Mouse (Mus musculus): ENCODE measurements around the gene Hist1h2bc. TPM values are rescaled to one million over a fixed set of nuclear protein-coding genes. Genes with fewer than 3 reads are reported as not detected.

The Hist1h2bc gene
- polyA plus RNA-seq, 1 experiment, result 203 TPM

GRCm38 (mm10) chr13:23737091-23737490 is 53.1 kb downstream of the Hist1h2bc start:
- DNase-seq (ENCODE audit: low spot score), result no peak

GRCm38 (mm10) chr13:23738041-23738440 is 54.0 kb downstream of the Hist1h2bc start:
- no peak for DNase-seq (ENCODE audit: low spot score)

- peak; percentile 94 for DNase-seq (ENCODE audit: low spot score)
These were observed 54.7 kb downstream of the Hist1h2bc start, which contains the start of gene Hist1h1c for GRCm38 (mm10) chr13:23738677-23739068. Gene Hist1h1c, plus strand, starts transcription at chr13:23738808.

- peak; percentile 84 for DNase-seq (ENCODE audit: low spot score)
These were observed 55.3 kb downstream of the Hist1h2bc start for GRCm38 (mm10) chr13:23739069-23739921.

- DNase-seq (ENCODE audit: low spot score), result no peak
These were observed 55.9 kb downstream of the Hist1h2bc start for GRCm38 (mm10) chr13:23739922-23740252.

DNA sequence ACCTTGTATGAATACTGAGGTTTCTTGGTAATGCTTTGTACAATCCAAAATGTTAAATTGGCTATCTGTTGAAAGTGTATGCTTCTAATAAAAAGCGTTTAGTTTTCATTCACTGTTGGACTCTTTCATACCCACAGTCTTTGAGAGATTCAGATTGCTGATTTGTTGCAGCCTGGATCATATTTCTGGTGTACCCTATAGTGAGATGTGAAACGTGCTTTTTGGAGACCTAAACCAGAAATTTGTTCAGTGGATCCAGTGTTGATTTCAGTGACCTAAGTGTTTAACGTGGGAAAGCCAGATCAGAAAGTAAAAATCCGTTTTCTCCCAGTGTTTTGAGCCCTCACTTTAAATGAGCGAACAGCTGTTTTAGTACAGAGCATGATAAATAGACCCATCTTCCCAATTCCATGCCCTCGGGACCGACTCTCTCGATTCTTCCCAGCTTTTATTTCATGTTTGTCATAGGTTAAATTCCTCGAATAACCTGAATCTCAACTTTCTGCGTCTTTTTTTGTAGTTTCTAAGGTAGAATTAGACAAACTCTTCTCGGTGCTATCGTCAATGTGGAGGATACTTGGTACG is 56.3 kb downstream of the Hist1h2bc start:
- DNase-seq (ENCODE audit: low spot score), result no peak

- no peak for DNase-seq (ENCODE audit: low spot score)
These were observed 56.9 kb downstream of the Hist1h2bc start for GRCm38 (mm10) chr13:23740910-23741309.

GRCm38 (mm10) chr13:23742007-23742406 is 58.0 kb downstream of the Hist1h2bc start:
- no peak for DNase-seq (ENCODE audit: low spot score)

Other genes with a start within 250 kb of the Hist1h2bc start
- gene Btn1a1, start 218.3 kb upstream of the Hist1h2bc start, polyA plus RNA-seq (2012; rRNA removed), result not detected in 2 replicates
- 0.04 TPM in 1 of 2 replicates, not detected in the other for gene Btn2a2, start 195.3 kb upstream of the Hist1h2bc start, polyA plus RNA-seq (2012; rRNA removed)
- gene Hist1h4h, start 153.1 kb upstream of the Hist1h2bc start, polyA plus RNA-seq (2012; rRNA removed), result 27.8 and 30.5 TPM in 2 replicates
- gene Hist1h2af, start 150.3 kb upstream of the Hist1h2bc start, polyA plus RNA-seq (2012; rRNA removed), result 1.3 and 5.2 TPM in 2 replicates
- gene Hist1h3g, start 148.8 kb upstream of the Hist1h2bc start, polyA plus RNA-seq (2012; rRNA removed), result 0.40 and 0.90 TPM in 2 replicates
- gene Hist1h2bh, start 140.8 kb upstream of the Hist1h2bc start, polyA plus RNA-seq (2012; rRNA removed), result 0.60 and 0.69 TPM in 2 replicates
- 0.44 and 0.78 TPM in 2 replicates for gene Hist1h3f, start 140.1 kb upstream of the Hist1h2bc start, polyA plus RNA-seq (2012; rRNA removed)
- 0.26 and 0.78 TPM in 2 replicates for gene Hist1h4f, start 132.6 kb upstream of the Hist1h2bc start, polyA plus RNA-seq (2012; rRNA removed)
- gene Hist1h1d, start 130.9 kb upstream of the Hist1h2bc start, polyA plus RNA-seq (2012; rRNA removed), result 0.62 and 0.90 TPM in 2 replicates
- gene Hist1h3e, start 121.8 kb upstream of the Hist1h2bc start, polyA plus RNA-seq (2012; rRNA removed), result 0.83 and 1.6 TPM in 2 replicates
- 0.15 and 0.53 TPM in 2 replicates for gene Hist1h2ae, start 113.0 kb upstream of the Hist1h2bc start, polyA plus RNA-seq (2012; rRNA removed)
- 7.4 and 9.9 TPM in 2 replicates for gene Hist1h2bg, start 112.8 kb upstream of the Hist1h2bc start, polyA plus RNA-seq (2012; rRNA removed)
- gene Hist1h2bf, start 110.0 kb upstream of the Hist1h2bc start, polyA plus RNA-seq (2012; rRNA removed), result 0.75 TPM in 1 of 2 replicates, not detected in the other
- gene Hist1h2ad, start 109.8 kb upstream of the Hist1h2bc start, polyA plus RNA-seq (2012; rRNA removed), result 1.6 and 1.9 TPM in 2 replicates
- 2.5 and 2.6 TPM in 2 replicates for gene Hist1h3d, start 108.4 kb upstream of the Hist1h2bc start, polyA plus RNA-seq (2012; rRNA removed)
- 0.47 and 3.4 TPM in 2 replicates for gene Hist1h4d, start 102.6 kb upstream of the Hist1h2bc start, polyA plus RNA-seq (2012; rRNA removed)
- gene Hist1h2be, start 63.1 kb upstream of the Hist1h2bc start, polyA plus RNA-seq (2012; rRNA removed), result 2.6 and 3.4 TPM in 2 replicates
- 1.1 and 2.4 TPM in 2 replicates for gene Hist1h1e, start 61.6 kb upstream of the Hist1h2bc start, polyA plus RNA-seq (2012; rRNA removed)
- gene Hist1h2ac, start 251 bp upstream of the Hist1h2bc start, polyA plus RNA-seq (2012; rRNA removed), result 0.45 and 0.86 TPM in 2 replicates
- gene Hist1h1t, start 11.6 kb downstream of the Hist1h2bc start, polyA plus RNA-seq (2012; rRNA removed), result not detected in 2 replicates
- 0.47 and 1.7 TPM in 2 replicates for gene Hist1h4c, start 14.3 kb downstream of the Hist1h2bc start, polyA plus RNA-seq (2012; rRNA removed)
- gene Hfe, start 26.7 kb downstream of the Hist1h2bc start, polyA plus RNA-seq (2012; rRNA removed), result 13.8 and 14.8 TPM in 2 replicates
- gene Hist1h1c, start 54.6 kb downstream of the Hist1h2bc start, polyA plus RNA-seq (2012; rRNA removed), result 125 and 170 TPM in 2 replicates
- 0.48 and 0.84 TPM in 2 replicates for gene Hist1h3c, start 61.4 kb downstream of the Hist1h2bc start, polyA plus RNA-seq (2012; rRNA removed)
- 0.43 and 0.49 TPM in 2 replicates for gene Hist1h2bb, start 62.5 kb downstream of the Hist1h2bc start, polyA plus RNA-seq (2012; rRNA removed)
- gene Hist1h2ab, start 66.9 kb downstream of the Hist1h2bc start, polyA plus RNA-seq (2012; rRNA removed), result 0.60 TPM in 1 of 2 replicates, not detected in the other
- gene Hist1h3b, start 68.1 kb downstream of the Hist1h2bc start, polyA plus RNA-seq (2012; rRNA removed), result 0.48 and 0.52 TPM in 2 replicates
- 0.75 and 0.94 TPM in 2 replicates for gene Hist1h4b, start 72.8 kb downstream of the Hist1h2bc start, polyA plus RNA-seq (2012; rRNA removed)
- 0.48 and 1.2 TPM in 2 replicates for gene Hist1h4a, start 77.0 kb downstream of the Hist1h2bc start, polyA plus RNA-seq (2012; rRNA removed)
- gene Hist1h3a, start 78.2 kb downstream of the Hist1h2bc start, polyA plus RNA-seq (2012; rRNA removed), result 0.34 and 0.66 TPM in 2 replicates
- not detected in 2 replicates for gene Hist1h1a, start 79.5 kb downstream of the Hist1h2bc start, polyA plus RNA-seq (2012; rRNA removed)
- 0.25 and 0.36 TPM in 2 replicates for gene Trim38, start 85.7 kb downstream of the Hist1h2bc start, polyA plus RNA-seq (2012; rRNA removed)
- gene Slc17a2, start 122.8 kb downstream of the Hist1h2bc start, polyA plus RNA-seq (2012; rRNA removed), result not detected in 2 replicates
- not detected in 2 replicates for gene Slc17a3, start 155.2 kb downstream of the Hist1h2bc start, polyA plus RNA-seq (2012; rRNA removed)
- not detected in 2 replicates for gene Slc17a1, start 183.6 kb downstream of the Hist1h2bc start, polyA plus RNA-seq (2012; rRNA removed)
- gene Slc17a4, start 230.8 kb downstream of the Hist1h2bc start, polyA plus RNA-seq (2012; rRNA removed), result 0.04 and 0.06 TPM in 2 replicates
- gene Hist1h2ba, start 250.0 kb downstream of the Hist1h2bc start, polyA plus RNA-seq (2012; rRNA removed), result not detected in 2 replicates

Measured in urinary bladder, adult 2 months (tissue).